24 mouse cellular contexts compared by ENCODE assay signal in the genomic region with DNA sequence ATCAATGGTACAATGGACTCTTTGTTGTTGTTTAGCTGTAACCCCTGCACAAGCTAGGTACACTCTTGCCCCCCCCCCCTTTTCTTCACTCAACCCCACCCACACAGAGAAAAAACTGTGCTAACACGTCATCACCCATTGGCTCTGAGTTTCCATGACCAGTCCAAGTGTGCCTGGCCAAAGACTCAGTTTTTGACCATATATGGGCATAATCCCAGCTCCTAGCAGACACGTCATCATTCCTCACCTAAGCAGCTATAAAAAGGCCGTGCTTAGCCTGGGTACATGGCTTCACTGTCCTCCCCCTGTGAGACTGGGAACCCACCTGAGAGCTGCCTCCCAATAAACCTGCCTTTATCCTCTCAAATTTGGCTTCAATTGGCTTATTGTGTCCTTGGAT. TPM values are rescaled to one million over a fixed set of nuclear protein-coding genes. Genes with fewer than 3 reads are reported as not detected.
DNase-seq lines count a peak whose midpoint lies in the region; TF ChIP-seq lines count a peak whose summit lies in the region.
"Had no signal": no experiment of that assay in that cellular context is flagged by ENCODE, and none has a peak within 500 bp of the region (broad histone marks: within the 10 kb centered on the region; RNA-seq: fewer than 3 reads in every experiment).

No protein-coding gene starts in this region.

- 44% methylated on average over 3 of the region's 3 CpGs for WGBS in heart, embryonic 10.5 days

- no peaks in the 10 kb centered on the region for H3K4me1 ChIP-seq in heart, embryonic 10.5 days
- H3K4me1 ChIP-seq: hindbrain, embryonic 10.5 days; hindbrain, embryonic 13.5 days; intestine, embryonic 15.5 days had no signal

- H3K4me2 ChIP-seq in myocyte (ENCODE audit: low read depth): no peak overlapping the region
- H3K4me2 ChIP-seq: heart, embryonic 11.5 days; hindbrain, embryonic 13.5 days; intestine, embryonic 15.5 days had no signal

- H3K27ac ChIP-seq in heart, embryonic 10.5 days: peak overlapping the region; percentile 42; the same call in 1 of the 2 replicates
- H3K27ac ChIP-seq: gastrocnemius, adult 2 months; hindbrain, embryonic 10.5 days; hindbrain, embryonic 13.5 days; intestine, embryonic 15.5 days had no signal

- no peaks in the 10 kb centered on the region for H3K36me3 ChIP-seq in heart, embryonic 10.5 days
- no peaks in the 10 kb centered on the region for H3K36me3 ChIP-seq in myocyte (ENCODE audit: control insufficient read depth, insufficient read depth)
- H3K36me3 ChIP-seq: hindbrain, embryonic 10.5 days; hindbrain, embryonic 13.5 days; intestine, embryonic 15.5 days had no signal

- no peak overlapping the region for H3K4me3 ChIP-seq in heart, embryonic 10.5 days
- no peak overlapping the region for H3K4me3 ChIP-seq in myocyte
- H3K4me3 ChIP-seq: gastrocnemius, adult 2 months; hindbrain, embryonic 10.5 days; hindbrain, embryonic 13.5 days; intestine, embryonic 15.5 days had no signal

- TF ChIP-seq POLR2A in myocyte (IDR thresholded peaks at IDR 0.05; ENCODE audit: insufficient read length, low read depth): no peak

- DNase-seq in heart, embryonic 10.5 days (ENCODE audit: low spot score): no peak
- DNase-seq in heart, adult 8-10 months (ENCODE audit: low spot score): no peak
- peak; percentile 42 for DNase-seq in 3T3-L1 (ENCODE audit: low read depth, low spot score)
- peak; percentile 57 for DNase-seq in R1 (ENCODE audit: low read depth, low spot score)
- no peak for DNase-seq in cerebellum, adult 11-12 months
- DNase-seq in spleen, postnatal 36 days (ENCODE audit: low spot score in 2 of 2): no peak
- DNase-seq: adrenal gland, postnatal 10 days; adrenal gland, postnatal 36 days; B cell, adult 2 months; cerebellum, adult 11 months; cerebellum, adult 8-10 months; cerebellum, postnatal 10 days; cerebellum, postnatal 36 days; forebrain, postnatal 0 days; gastrocnemius, adult 2 months; gastrocnemius, postnatal 14 days; heart, adult 11 months; kidney, adult 11 months had no signal

- no peaks in the 10 kb centered on the region for H3K9me3 ChIP-seq in heart, embryonic 10.5 days
- H3K9me3 ChIP-seq: hindbrain, embryonic 10.5 days; hindbrain, embryonic 13.5 days; intestine, embryonic 15.5 days had no signal

- H3K27me3 ChIP-seq in heart, embryonic 10.5 days (ENCODE audit: insufficient read depth, poor library complexity, severe bottlenecking): no peaks in the 10 kb centered on the region
- H3K27me3 ChIP-seq in myocyte (ENCODE audit: control insufficient read depth, insufficient read depth, insufficient read length): no peaks in the 10 kb centered on the region
- H3K27me3 ChIP-seq: CH12.LX; hindbrain, embryonic 13.5 days; intestine, embryonic 15.5 days had no signal

- no peaks in the 10 kb centered on the region for H3K79me2 ChIP-seq in myocyte (ENCODE audit: control insufficient read depth, insufficient read depth)

- no peak overlapping the region for H3ac ChIP-seq in myocyte (ENCODE audit: control insufficient read depth, insufficient read length)

TF ChIP-seq in myocyte, 11 proteins besides CTCF, POLR2A, EP300 and RAD21:
- TF ChIP-seq SRF (IDR thresholded peaks at IDR 0.05; ENCODE audit: control insufficient read depth, insufficient read length, low read depth): peak; percentile 80
- no peak for TF ChIP-seq TCF3 (IDR thresholded peaks at IDR 0.05; ENCODE audit: insufficient read length, low read depth)

RNA-seq across cellular contexts. Expression of gene Clasp2, which starts 15.1 kb away (rescaled TPM):
- polyA plus RNA-seq in heart, embryonic 10.5 days (2016; fragmentation: Nextera tagmentation; extraction: Ambion mirVana): 24.3 and 28.3 TPM in 2 replicates
- 10 to 100 TPM; 53.8 to 62.5 (median 58.9) TPM for total RNA-seq in heart, adult 8-10 months (2022)
- polyA plus RNA-seq in myocyte (2012; fragmentation: generic; extraction: Trizol): 6.6 TPM

RNA-seq across cellular contexts. Expression of gene Pdcd6ip, which starts 18.1 kb away (rescaled TPM):
- polyA plus RNA-seq in heart, embryonic 10.5 days (2016; fragmentation: Nextera tagmentation; extraction: Ambion mirVana): 67.7 and 78.6 TPM in 2 replicates
- 10 to 100 TPM; 60.2 to 63.5 (median 61.6) TPM for total RNA-seq in heart, adult 8-10 months (2022)
- 56.3 TPM for polyA plus RNA-seq in myocyte (2012; fragmentation: generic; extraction: Trizol)

Comparison
In these comparisons a context has a peak if more than half of its experiments do, and no peak if none do; other contexts are left out.
1. DNase-seq: peak in 3T3-L1 (single experiment) and R1 (single experiment); none in heart, embryonic 10.5 days (single experiment), heart, adult 8-10 months (single experiment), cerebellum, adult 11-12 months (single experiment) and spleen, postnatal 36 days (0 of 2).